Mouse (Mus musculus): ENCODE measurements around the gene Tent4a. TPM values are rescaled to one million over a fixed set of nuclear protein-coding genes. Genes with fewer than 3 reads are reported as not detected.

Tent4a gene
- total RNA-seq, 1 experiment from 2014 or later: 4.9 TPM

DNA sequence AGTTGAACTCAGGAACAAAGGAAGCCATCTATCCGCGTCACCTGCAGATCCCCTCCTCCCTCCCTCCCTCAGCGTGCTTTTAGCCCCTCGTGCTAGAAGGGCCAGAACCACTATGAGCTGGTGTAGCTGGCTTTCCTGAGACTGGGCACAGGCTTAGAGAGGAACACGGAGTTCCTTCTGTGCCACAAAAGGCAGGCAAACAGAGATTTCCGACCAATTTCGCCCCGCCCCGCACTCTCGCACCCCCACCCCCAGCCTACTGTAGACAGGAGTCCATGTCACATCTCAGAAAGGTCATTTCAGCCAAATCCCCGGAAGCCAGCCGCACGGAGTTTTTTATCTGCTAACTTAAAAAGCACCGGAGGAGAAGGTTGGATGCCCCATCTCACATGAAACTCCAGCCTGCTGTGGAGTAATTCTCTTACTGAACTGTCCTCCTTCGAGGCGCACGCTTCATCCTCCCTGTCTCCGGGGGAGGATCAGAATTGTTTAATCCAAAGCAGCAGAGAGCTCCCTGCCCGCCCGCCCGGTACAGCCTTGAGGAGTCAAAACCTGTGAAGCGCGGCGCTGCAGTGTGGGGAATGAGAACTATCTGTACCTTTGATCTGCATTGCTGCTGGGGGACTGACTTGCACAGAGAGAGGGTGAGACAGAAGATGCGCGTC lies 46.7 kb downstream of the Tent4a start:
- no peak for ATAC-seq (replicated peaks; ENCODE audit: insufficient number of reproducible peaks, low FRiP score, low TSS enrichment, poor library complexity, severe bottlenecking)

GRCm38 (mm10) chr13:69487108-69487507 lies 47.3 kb downstream of the Tent4a start:
- no peak for ATAC-seq (replicated peaks; ENCODE audit: insufficient number of reproducible peaks, low FRiP score, low TSS enrichment, poor library complexity, severe bottlenecking)

DNA sequence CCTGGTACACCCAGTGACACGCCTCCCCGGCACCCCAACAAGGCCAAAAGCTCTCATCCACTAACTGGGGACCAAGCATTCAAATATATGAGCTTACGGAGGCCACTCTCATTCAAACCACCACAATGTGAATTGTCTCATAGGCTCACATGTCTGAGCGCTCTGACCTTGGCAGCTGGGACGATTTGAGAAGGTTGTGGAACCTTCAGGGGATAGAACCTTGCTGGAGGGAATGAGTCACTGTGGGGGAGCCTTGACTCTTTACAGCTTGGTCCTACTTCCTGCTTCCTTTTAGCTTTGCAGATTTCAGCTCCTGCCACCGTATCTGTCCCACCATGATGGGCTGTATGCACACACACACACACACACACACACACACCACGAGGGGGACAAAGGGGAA lies 48.6 kb downstream of the Tent4a start:
- no peak for ATAC-seq (replicated peaks; ENCODE audit: insufficient number of reproducible peaks, low FRiP score, low TSS enrichment, poor library complexity, severe bottlenecking)

DNA sequence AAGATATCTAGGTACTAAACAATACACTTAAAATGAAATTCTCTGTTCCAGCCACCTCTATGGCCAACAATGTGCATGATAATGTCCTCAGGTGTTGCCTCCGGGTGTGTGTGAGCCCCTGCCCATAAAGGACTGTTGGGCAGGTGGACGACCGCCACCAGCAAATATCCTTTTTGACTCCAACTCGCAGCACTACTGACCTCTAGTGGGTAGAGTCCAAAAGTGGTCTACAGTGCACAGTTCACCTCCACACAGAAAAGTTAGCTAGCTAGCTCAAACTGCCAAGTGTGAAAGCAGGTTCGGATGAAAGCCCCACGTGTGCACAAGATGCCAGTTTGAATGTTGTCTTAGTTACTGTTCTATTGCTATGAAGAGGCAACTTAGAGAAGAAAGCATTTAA lies 49.1 kb downstream of the Tent4a start:
- no peak for ATAC-seq (replicated peaks; ENCODE audit: insufficient number of reproducible peaks, low FRiP score, low TSS enrichment, poor library complexity, severe bottlenecking)

DNA sequence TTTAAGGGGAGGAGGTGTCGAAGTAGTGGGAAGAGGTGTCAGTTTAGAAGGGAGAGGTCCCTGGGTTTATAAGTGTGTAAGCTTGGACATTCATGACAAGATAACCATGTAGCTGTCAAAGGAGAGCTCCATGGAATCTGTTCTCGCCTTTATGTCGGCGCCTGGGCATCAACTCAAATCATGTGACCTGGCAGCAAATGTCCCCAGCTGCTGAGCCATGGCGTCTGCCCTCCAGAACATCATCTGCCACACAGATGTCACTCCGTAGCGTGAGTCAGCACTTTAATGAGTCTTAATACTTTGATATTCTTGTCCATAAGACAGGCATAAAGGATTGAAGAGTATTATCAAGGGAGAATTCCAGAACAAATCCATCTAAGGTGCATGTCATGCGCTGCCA lies 51.7 kb downstream of the Tent4a start:
- no peak for ATAC-seq (replicated peaks; ENCODE audit: insufficient number of reproducible peaks, low FRiP score, low TSS enrichment, poor library complexity, severe bottlenecking)

DNA sequence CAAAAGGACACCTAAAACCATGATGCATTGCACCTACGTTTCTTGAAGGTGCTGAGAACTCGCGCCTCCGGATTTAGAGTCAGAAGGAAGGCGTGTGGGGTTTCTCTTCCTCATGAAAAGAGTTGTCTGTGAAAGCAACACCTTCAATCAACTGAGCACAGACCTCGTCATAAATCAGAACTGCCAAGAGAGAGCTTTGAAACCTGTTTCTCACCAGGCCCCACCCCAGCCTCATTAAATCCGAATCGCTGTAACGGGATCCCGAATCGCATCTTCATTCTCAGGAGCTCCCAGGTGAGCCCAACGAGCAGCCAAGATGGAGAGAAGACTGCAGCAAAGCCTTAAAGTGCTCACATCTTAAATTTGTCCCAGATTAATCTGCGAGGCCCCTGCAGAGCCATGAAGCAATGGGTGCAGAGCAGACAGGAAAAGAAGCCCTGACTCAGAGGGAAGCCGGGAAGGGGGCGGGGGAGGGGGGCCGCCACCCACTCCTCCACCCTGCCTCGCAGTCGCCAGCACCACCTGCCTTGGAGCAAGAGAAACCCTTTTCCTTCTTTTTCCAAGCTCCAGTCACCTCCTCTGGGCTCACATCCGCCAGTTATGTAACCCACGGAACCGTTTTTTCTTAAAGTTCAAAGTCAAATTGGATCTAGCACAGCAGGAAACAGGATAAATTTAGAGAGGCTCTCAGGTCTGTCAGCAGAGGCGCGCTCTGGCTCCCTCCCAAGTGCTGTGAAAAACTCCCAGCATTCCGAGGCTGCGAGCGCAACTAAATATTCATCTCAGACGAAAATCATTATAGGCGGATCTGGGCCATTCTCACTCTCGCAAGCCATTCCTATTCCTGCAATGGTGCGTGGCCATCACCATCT lies 52.5 kb downstream of the Tent4a start:
- no peak for ATAC-seq (replicated peaks; ENCODE audit: insufficient number of reproducible peaks, low FRiP score, low TSS enrichment, poor library complexity, severe bottlenecking)

DNA sequence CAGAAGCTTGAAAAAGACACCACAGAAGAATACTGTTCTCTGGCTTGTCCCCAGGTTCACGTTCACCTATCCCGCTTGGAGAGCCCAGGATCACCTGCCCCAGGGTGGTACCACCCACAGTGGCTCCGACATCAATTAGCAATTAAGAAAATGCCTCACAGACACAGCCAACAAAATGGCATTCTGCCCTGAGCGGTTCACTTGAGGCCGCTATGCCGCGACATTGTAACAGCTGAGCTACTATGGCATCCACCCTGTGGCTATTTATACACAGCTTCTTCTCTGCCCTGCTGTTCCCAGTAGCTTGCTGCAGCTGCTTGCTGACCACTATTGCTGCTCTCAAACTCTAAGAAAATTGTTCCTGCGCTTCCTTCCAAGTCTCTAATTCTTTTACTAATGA lies 53.4 kb downstream of the Tent4a start:
- no peak for ATAC-seq (replicated peaks; ENCODE audit: insufficient number of reproducible peaks, low FRiP score, low TSS enrichment, poor library complexity, severe bottlenecking)

- no peak for ATAC-seq (replicated peaks; ENCODE audit: insufficient number of reproducible peaks, low FRiP score, low TSS enrichment, poor library complexity, severe bottlenecking)
These were observed 54.5 kb downstream of the Tent4a start for GRCm38 (mm10) chr13:69479906-69480305.

DNA sequence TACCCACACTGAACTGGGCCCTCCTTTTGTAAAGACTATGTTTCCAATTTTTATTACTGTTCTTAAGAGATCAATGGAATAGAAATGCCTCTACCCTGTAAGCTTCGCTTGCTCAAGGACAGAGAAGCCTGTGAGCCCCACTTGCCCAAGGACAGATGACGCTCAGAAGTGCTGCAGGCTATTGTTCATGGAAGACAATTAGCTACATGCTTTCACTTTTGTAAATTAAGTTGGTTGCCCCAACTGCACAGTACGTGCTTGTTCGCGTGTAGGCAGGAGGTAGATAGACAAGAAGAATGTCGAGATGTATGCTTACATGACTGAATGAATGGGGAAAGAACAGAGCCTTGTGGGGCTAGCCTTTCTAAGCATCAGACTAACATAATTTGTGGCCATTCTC lies 55.7 kb downstream of the Tent4a start:
- no peak for ATAC-seq (replicated peaks; ENCODE audit: insufficient number of reproducible peaks, low FRiP score, low TSS enrichment, poor library complexity, severe bottlenecking)

- ATAC-seq (replicated peaks; ENCODE audit: insufficient number of reproducible peaks, low FRiP score, low TSS enrichment, poor library complexity, severe bottlenecking): no peak
These were observed 73.6 kb downstream of the Tent4a start for GRCm38 (mm10) chr13:69460635-69461465.

DNA sequence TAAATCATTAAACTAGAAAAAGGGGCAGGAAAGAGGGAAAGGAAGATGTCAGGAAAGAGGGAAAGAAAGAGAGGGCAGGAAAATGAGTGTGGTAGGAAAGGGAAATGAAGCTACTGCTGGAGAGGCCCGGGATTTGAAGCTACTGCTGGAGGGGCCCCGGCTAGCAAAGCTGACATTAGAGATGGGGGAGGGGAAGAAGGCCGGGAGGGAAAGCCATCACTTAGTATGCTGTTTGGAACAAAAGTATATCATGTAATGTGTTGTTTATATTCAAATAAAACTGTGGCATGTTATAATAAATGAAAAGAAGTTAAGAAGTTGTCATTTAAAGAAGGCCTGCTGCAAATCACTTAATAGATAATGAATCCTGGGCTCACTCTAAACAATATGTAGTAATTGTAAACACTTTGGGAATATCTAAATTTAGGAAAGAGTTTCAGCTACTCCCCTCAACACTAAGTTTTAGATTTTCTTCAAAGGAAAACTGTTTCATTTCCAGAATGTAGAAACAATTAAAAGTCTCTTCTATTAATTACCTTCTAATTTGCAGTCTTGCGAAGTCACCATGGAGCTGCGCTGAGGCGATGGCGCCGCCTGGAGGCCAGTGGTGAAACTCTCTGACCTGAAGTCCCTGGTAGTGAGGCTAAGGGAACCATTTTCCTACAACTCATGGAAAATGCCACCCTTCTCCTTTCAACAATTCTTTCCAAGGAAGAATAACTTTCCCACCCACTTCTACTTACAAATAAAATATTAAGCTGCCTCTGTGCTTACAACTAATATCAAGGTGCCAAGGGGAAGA lies 74.6 kb downstream of the Tent4a start:
- no peak for ATAC-seq (replicated peaks; ENCODE audit: insufficient number of reproducible peaks, low FRiP score, low TSS enrichment, poor library complexity, severe bottlenecking)

DNA sequence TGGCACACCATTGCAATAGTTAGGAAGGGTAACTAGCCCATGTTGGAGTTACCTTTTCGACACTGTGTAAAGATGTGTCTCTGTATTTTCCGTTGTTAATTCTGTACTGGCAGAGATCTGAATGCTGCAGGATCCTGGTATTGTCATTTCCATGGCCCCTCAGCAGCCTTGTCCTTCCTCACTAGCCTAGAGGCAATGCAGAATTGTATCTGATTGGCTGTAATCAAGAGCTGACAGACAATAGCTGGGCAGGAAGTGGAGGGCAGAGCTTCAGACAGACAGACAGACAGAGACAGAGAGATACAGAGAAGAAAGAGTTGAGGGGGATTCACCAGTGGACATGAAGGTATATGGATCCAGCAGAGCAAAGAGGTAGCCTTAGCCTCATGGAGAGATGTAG lies 75.5 kb downstream of the Tent4a start:
- ATAC-seq (replicated peaks; ENCODE audit: insufficient number of reproducible peaks, low FRiP score, low TSS enrichment, poor library complexity, severe bottlenecking): no peak

- no peak for ATAC-seq (replicated peaks; ENCODE audit: insufficient number of reproducible peaks, low FRiP score, low TSS enrichment, poor library complexity, severe bottlenecking)
These were observed 76.0 kb downstream of the Tent4a start for GRCm38 (mm10) chr13:69458461-69458860.

- ATAC-seq (replicated peaks; ENCODE audit: insufficient number of reproducible peaks, low FRiP score, low TSS enrichment, poor library complexity, severe bottlenecking): no peak
These were observed 77.3 kb downstream of the Tent4a start for GRCm38 (mm10) chr13:69457105-69457504.

GRCm38 (mm10) chr13:69456641-69457040 lies 77.8 kb downstream of the Tent4a start:
- no peak for ATAC-seq (replicated peaks; ENCODE audit: insufficient number of reproducible peaks, low FRiP score, low TSS enrichment, poor library complexity, severe bottlenecking)

GRCm38 (mm10) chr13:69455476-69456175 lies 78.8 kb downstream of the Tent4a start:
- ATAC-seq (replicated peaks; ENCODE audit: insufficient number of reproducible peaks, low FRiP score, low TSS enrichment, poor library complexity, severe bottlenecking): no peak
